Mouse (Mus musculus): ENCODE measurements around the gene Gm20503.

DNA sequence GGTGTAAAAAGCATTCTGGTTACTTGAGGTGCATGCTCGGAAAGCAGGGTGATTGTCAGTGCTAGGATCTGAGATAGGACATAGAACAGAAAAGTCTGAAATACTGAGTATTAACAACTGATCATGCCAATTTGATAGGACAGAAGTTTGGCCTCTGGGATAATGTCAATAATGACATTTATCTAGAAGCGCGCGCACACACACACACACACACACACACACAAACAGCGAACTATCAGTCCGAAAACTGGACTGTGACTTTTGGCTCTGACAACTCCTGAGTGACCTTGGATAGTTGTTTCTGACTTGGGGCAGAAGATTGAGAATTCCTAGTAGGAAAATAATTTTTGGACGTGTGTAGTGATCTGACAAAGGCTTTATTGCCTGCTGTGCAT, 793 bp downstream of the Gm20503 start:
- TF ChIP-seq CTCF (IDR thresholded peaks at IDR 0.05; ENCODE audit: extremely low read depth, insufficient read depth, low read length) (no peak), POLR2A (IDR thresholded peaks at IDR 0.05; ENCODE audit: extremely low read depth, insufficient read depth, low read length) (no peak)

Data from cortical plate, adult 2 months (tissue).